Mouse (Mus musculus) megakaryocyte, embryonic 14.5 days (primary cell): ENCODE results near the gene Cacna1e. TPM values are rescaled to one million over a fixed set of nuclear protein-coding genes. Genes with fewer than 3 reads are reported as not detected.

Experiments used
- H3K27me3 ChIP-seq: replicated peaks from 2 replicates; pipeline ENCODE3; 2012; ENCODE audit warnings: inconsistent platforms
- H3K36me3 ChIP-seq: replicated peaks from 2 replicates; pipeline ENCODE3; 2012; ENCODE audit warnings: low read length, inconsistent platforms, mixed read lengths
- H3K4me1 ChIP-seq: 2 replicates; pipeline ENCODE4 v1.6.1; 2012; ENCODE audit warnings: inconsistent platforms
- H3K4me3 ChIP-seq: replicated peaks from 2 replicates; pipeline ENCODE3; 2012; ENCODE audit warnings: moderate library complexity, mild to moderate bottlenecking, inconsistent platforms
- H3K9me3 ChIP-seq: 2 replicates; pipeline ENCODE4 v1.6.1; 2012; ENCODE audit warnings: inconsistent platforms
- FLI1 ChIP-seq: IDR thresholded peaks from 2 replicates; pipeline ENCODE4 v1.6.1; 2012; ENCODE audit warnings: low read length, inconsistent platforms, mixed read lengths
- GATA1 ChIP-seq: IDR thresholded peaks from 3 replicates; pipeline ENCODE4 v1.6.1; 2012; ENCODE audit warnings: mixed read lengths, low read length, inconsistent platforms, borderline replicate concordance
- polyA plus RNA-seq: library from polyadenylated mRNA; stranded (reverse); fragments of >175 nt; gene quantifications from 2 replicates; pipeline ENCODE4 v1.2.3, GENCODE M21; 2012; ENCODE audit warnings: low replicate concordance; ENCODE audit not compliant: insufficient read depth

Gene Cacna1e
- polyA plus RNA-seq, 1 experiment: 0.02 TPM

- Histone ChIP-seq H3K4me1 (peaks cover 9% of the 10 kb centered on the region; the same call in 1 of the 2 replicates), H3K4me3 (no peak overlapping the region), H3K27me3 (peaks cover 44% of the 10 kb centered on the region), H3K9me3 (no peaks in the 10 kb centered on the region), H3K36me3 (no peaks in the 10 kb centered on the region)
- no peak for TF ChIP-seq FLI1
- no peak for TF ChIP-seq GATA1
Observed at GRCm38 (mm10) chr1:154885207-154885548, 877 bp upstream of the Cacna1e start.

GRCm38 (mm10) chr1:154883596-154884191 lies 607 bp downstream of the Cacna1e start:
- H3K4me3 ChIP-seq: no peak overlapping the region

GRCm38 (mm10) chr1:154865981-154866380 lies 18.3 kb downstream of the Cacna1e start:
- no peaks in the 10 kb centered on the region for H3K27me3 ChIP-seq
- 0 out of 2 replicates have a peak, but pooled peaks cover 4% of the 10 kb centered on the region for H3K9me3 ChIP-seq
- no peaks in the 10 kb centered on the region for H3K36me3 ChIP-seq
- no peaks in the 10 kb centered on the region for H3K4me1 ChIP-seq
- H3K4me3 ChIP-seq: no peak overlapping the region
- no peak for TF ChIP-seq GATA1
- TF ChIP-seq FLI1: no peak

More at GRCm38 (mm10) chr1:154883596-154884191, 607 bp downstream of the Cacna1e start:
- H3K27me3 ChIP-seq: peaks cover 47% of the 10 kb centered on the region
- H3K9me3 ChIP-seq: no peaks in the 10 kb centered on the region
- H3K36me3 ChIP-seq: no peaks in the 10 kb centered on the region
- TF ChIP-seq GATA1: no peak
- TF ChIP-seq FLI1: no peak
- peaks cover 9% of the 10 kb centered on the region; the same call in 1 of the 2 replicates for H3K4me1 ChIP-seq

- Histone ChIP-seq H3K27me3 (no peaks in the 10 kb centered on the region), H3K36me3 (no peaks in the 10 kb centered on the region), H3K4me1 (no peaks in the 10 kb centered on the region), H3K4me3 (no peak overlapping the region), H3K9me3 (0 out of 2 replicates have a peak, but pooled peaks cover 4% of the 10 kb centered on the region)
- TF ChIP-seq FLI1 (no peak), GATA1 (no peak)
Observed at GRCm38 (mm10) chr1:154861416-154861815, 22.9 kb downstream of the Cacna1e start.

- Histone ChIP-seq H3K4me3 (no peak overlapping the region), H3K27me3 (no peaks in the 10 kb centered on the region), H3K9me3 (no peaks in the 10 kb centered on the region), H3K36me3 (no peaks in the 10 kb centered on the region), H3K4me1 (no peaks in the 10 kb centered on the region)
- TF ChIP-seq FLI1: no peak
- TF ChIP-seq GATA1: no peak
Observed at GRCm38 (mm10) chr1:154854564-154854963, 29.7 kb downstream of the Cacna1e start.

- H3K36me3 ChIP-seq: no peaks in the 10 kb centered on the region
- no peaks in the 10 kb centered on the region for H3K4me1 ChIP-seq
- no peaks in the 10 kb centered on the region for H3K9me3 ChIP-seq
- no peak overlapping the region for H3K4me3 ChIP-seq
- TF ChIP-seq GATA1: no peak
- TF ChIP-seq FLI1: no peak
- no peaks in the 10 kb centered on the region for H3K27me3 ChIP-seq
Observed at GRCm38 (mm10) chr1:154850515-154851287, 33.6 kb downstream of the Cacna1e start.

- H3K27me3 ChIP-seq: no peaks in the 10 kb centered on the region
- H3K9me3 ChIP-seq: no peaks in the 10 kb centered on the region
- no peak overlapping the region for H3K4me3 ChIP-seq
- H3K4me1 ChIP-seq: no peaks in the 10 kb centered on the region
- H3K36me3 ChIP-seq: no peaks in the 10 kb centered on the region
- TF ChIP-seq GATA1: no peak
- no peak for TF ChIP-seq FLI1
Observed at GRCm38 (mm10) chr1:154848683-154849579, 35.4 kb downstream of the Cacna1e start.

- H3K4me3 ChIP-seq: no peak overlapping the region
- H3K4me1 ChIP-seq: no peaks in the 10 kb centered on the region
- H3K27me3 ChIP-seq: no peaks in the 10 kb centered on the region
- no peak for TF ChIP-seq FLI1
- TF ChIP-seq GATA1: no peak
- H3K36me3 ChIP-seq: no peaks in the 10 kb centered on the region
- H3K9me3 ChIP-seq: no peaks in the 10 kb centered on the region
Observed at GRCm38 (mm10) chr1:154846900-154847299, 37.4 kb downstream of the Cacna1e start.

GRCm38 (mm10) chr1:154843427-154843826 lies 40.9 kb downstream of the Cacna1e start:
- H3K36me3 ChIP-seq: no peaks in the 10 kb centered on the region
- H3K4me3 ChIP-seq: no peak overlapping the region
- H3K4me1 ChIP-seq: no peaks in the 10 kb centered on the region
- no peaks in the 10 kb centered on the region for H3K27me3 ChIP-seq
- no peak for TF ChIP-seq GATA1
- TF ChIP-seq FLI1: no peak
- no peaks in the 10 kb centered on the region for H3K9me3 ChIP-seq
